Mouse (Mus musculus): ENCODE data around the gene Gm38100.

Gm38100 gene

GRCm38 (mm10) chr1:175967004-175967745 lies 47.0 kb downstream of the Gm38100 start:
- no peak for DNase-seq (ENCODE audit: low read depth, low spot score)

GRCm38 (mm10) chr1:175970710-175971109 lies 50.6 kb downstream of the Gm38100 start:
- DNase-seq (ENCODE audit: low read depth, low spot score) = no peak
